Mouse (Mus musculus): ENCODE data around the gene Traf4.

Traf4 gene

GRCm38 (mm10) chr11:78182961-78183844 is 17.8 kb upstream of the Traf4 start, which contains the start of gene Rpl23a:
Rpl23a (minus strand) TSS chr11:78183584.
- DNase-seq (ENCODE audit: low read depth, low spot score): peak; percentile 99

- no peak for DNase-seq (ENCODE audit: low read depth, low spot score)
These were observed 17.1 kb upstream of the Traf4 start for GRCm38 (mm10) chr11:78182450-78182849.

- DNase-seq (ENCODE audit: low read depth, low spot score): no peak
These were observed 16.5 kb upstream of the Traf4 start for GRCm38 (mm10) chr11:78181830-78182357.

- DNase-seq (ENCODE audit: low read depth, low spot score): no peak
These were observed 14.8 kb upstream of the Traf4 start for GRCm38 (mm10) chr11:78180081-78180761.

GRCm38 (mm10) chr11:78179438-78179999 is 14.1 kb upstream of the Traf4 start:
- DNase-seq (ENCODE audit: low read depth, low spot score): no peak

GRCm38 (mm10) chr11:78178859-78179437 is 13.6 kb upstream of the Traf4 start:
- peak; percentile 93 for DNase-seq (ENCODE audit: low read depth, low spot score)

- DNase-seq (ENCODE audit: low read depth, low spot score): peak; percentile 96
These were observed 12.8 kb upstream of the Traf4 start for GRCm38 (mm10) chr11:78177903-78178858.

- peak; percentile 62 for DNase-seq (ENCODE audit: low read depth, low spot score)
These were observed 12.0 kb upstream of the Traf4 start for GRCm38 (mm10) chr11:78177437-78177836.

GRCm38 (mm10) chr11:78176905-78177331 is 11.5 kb upstream of the Traf4 start:
- no peak for DNase-seq (ENCODE audit: low read depth, low spot score)

- peak; percentile 94 for DNase-seq (ENCODE audit: low read depth, low spot score)
These were observed 11.0 kb upstream of the Traf4 start, which contains the start of the genes Nek8 and Tlcd1 for GRCm38 (mm10) chr11:78176402-78176862. Nek8 (minus strand) TSS chr11:78176675. Tlcd1 (plus strand) TSS chr11:78176711.

GRCm38 (mm10) chr11:78175771-78176401 is 10.5 kb upstream of the Traf4 start:
- no peak for DNase-seq (ENCODE audit: low read depth, low spot score)

- DNase-seq (ENCODE audit: low read depth, low spot score): peak; percentile 70
These were observed 9.1 kb upstream of the Traf4 start for GRCm38 (mm10) chr11:78174506-78174905.

- DNase-seq (ENCODE audit: low read depth, low spot score): no peak
These were observed 7.5 kb upstream of the Traf4 start for GRCm38 (mm10) chr11:78172748-78173383.

GRCm38 (mm10) chr11:78172034-78172747 is 6.8 kb upstream of the Traf4 start:
- DNase-seq (ENCODE audit: low read depth, low spot score): peak; percentile 70

- peak; percentile 80 for DNase-seq (ENCODE audit: low read depth, low spot score)
These were observed 5.9 kb upstream of the Traf4 start for GRCm38 (mm10) chr11:78171328-78171727.

- DNase-seq (ENCODE audit: low read depth, low spot score): no peak
These were observed 4.9 kb upstream of the Traf4 start for GRCm38 (mm10) chr11:78170306-78170705.

GRCm38 (mm10) chr11:78168541-78169468 is 3.4 kb upstream of the Traf4 start:
- DNase-seq (ENCODE audit: low read depth, low spot score): peak; percentile 66
